Mouse (Mus musculus) MEL-GATA-1-ER (cell line): ENCODE results near the gene Irf2bpl.

Source experiments
- DNase-seq: peaks from one replicate; pipeline ENCODE4 v3.0.0-alpha.2; 2012; ENCODE audit warnings: low read depth; ENCODE audit errors: extremely low read depth

Gene Irf2bpl

GRCm38 (mm10) chr12:86898448-86898847 lies 13.8 kb upstream of the Irf2bpl start:
- DNase-seq = no peak

- DNase-seq = no peak
Observed at GRCm38 (mm10) chr12:86897769-86898273, 13.2 kb upstream of the Irf2bpl start.

GRCm38 (mm10) chr12:86896921-86897512 lies 12.4 kb upstream of the Irf2bpl start:
- no peak for DNase-seq

- no peak for DNase-seq
Observed at GRCm38 (mm10) chr12:86896441-86896890, 11.9 kb upstream of the Irf2bpl start.

DNA sequence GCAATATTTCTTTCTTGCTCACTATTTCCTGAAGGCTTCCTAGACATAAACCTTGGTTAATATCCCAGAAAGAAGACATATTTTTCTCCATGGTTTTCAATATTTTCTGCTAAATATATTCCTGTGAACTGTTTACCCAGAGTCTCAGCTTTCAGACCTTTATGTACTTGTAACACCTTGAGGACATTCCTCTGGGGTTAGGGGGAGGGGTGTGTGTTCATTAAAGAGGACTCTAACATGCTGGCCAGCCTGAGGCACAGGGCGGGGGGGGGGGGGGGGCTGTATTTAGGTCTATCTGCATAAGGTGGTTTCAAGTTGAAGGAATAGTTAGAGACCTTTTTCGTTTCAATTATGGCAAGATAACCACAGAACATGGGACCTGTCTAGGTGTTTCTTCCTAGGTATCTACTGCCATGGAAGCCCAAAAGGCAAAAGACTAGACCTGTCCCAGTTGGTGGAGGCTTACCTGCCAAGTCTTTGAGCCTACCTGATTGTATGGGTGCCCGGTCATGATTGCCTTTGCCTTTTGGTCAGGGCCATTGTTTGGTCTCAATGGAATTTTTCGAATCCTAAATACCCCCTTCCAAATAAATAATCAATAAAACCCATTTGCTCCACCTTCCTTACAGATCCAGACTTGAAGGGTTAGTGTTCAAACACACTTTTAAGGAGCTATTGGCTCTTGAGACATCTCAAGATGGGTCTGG lies 11.3 kb upstream of the Irf2bpl start:
- DNase-seq = no peak

GRCm38 (mm10) chr12:86894841-86895428 lies 10.3 kb upstream of the Irf2bpl start:
- DNase-seq = no peak

GRCm38 (mm10) chr12:86894184-86894839 lies 9.7 kb upstream of the Irf2bpl start:
- DNase-seq = peak; percentile 100

DNA sequence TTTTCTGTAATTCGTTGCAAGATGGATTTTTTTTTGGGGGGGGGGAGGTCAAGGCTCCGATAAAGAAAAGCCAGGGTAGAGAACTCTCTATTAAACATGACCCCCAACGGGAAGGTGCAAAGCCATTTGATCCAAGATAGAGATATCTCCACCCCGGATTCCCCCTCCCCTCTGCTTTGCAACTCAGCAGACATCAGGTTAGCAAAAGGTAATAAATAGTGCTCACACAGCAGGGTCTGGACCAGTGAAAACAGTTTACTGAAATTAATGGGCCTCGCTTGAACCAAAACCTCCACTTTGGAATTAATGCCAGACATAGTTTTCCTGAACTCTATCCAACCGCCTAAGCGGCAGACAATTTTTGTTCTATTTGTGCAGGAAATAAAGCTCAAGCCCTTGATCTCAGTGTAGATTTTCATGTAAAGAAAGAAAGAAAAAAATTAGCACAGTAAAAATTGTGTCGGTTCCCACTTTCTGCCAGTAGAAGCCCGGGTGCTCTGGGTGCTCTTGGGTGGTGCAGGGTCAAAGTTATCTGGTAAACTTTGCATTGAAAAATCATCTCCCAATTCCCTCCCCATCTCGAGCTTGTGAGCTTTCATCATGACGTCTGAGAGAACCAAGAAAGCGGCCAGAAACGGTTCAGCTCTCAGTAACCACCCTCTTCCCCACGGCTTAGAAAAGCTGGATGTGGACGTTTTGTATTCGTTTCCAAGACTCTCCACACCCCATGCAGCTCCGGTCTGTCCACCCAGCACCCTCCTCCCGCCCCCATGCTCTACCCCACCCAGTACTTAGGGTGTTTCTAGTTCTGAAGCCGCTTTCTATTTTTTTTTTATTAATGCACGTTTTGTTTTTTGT lies 9.0 kb upstream of the Irf2bpl start:
- no peak for DNase-seq

DNA sequence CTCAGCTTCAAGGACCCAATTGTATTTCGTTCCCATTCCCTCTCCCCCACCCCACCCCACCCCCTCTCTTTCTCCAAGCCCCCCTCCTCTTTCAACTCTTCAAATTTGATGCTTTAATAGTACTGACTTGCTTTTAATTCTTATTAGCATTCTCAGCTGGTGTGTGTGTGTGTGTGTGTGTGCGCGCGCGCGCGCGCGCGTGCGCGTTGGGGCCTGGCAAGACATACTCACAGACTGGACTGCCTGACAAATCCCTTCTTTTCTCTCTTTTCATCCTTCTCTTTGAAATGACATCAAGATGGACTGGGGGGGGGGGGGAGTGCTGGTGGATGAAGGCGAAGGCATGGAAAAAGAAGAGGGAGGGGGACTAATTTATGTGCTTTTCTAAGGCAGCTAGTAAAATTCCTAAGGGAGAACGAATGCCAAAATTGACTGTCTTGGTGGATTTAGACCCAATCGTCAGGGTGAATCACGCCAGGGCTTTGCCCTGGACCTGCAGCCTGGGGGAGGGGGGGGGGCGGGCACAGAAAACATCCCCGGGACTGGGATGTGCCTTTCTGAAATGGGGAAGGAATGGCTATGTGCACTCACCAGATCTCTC lies 8.2 kb upstream of the Irf2bpl start:
- DNase-seq = no peak

- DNase-seq = peak; percentile 88
Observed at GRCm38 (mm10) chr12:86891786-86892702, 7.4 kb upstream of the Irf2bpl start.

DNA sequence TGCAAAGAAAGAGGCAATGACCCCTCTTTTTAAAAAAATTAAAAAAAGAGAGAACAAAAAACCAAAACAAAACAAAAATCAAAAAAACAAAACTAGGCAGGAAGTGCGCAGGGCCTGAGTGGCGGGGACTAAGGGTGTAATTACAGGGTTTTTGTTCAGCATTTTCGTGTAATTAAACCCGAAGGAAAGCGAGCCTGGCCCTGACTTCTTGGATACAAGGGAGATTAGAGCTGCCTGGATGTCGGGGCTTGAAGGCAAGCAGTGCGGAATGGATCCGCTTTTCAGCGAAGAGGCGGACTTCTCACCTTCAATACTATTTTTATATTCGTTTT lies 6.8 kb upstream of the Irf2bpl start:
- no peak for DNase-seq

- no peak for DNase-seq
Observed at GRCm38 (mm10) chr12:86890796-86891301, 6.3 kb upstream of the Irf2bpl start.

- DNase-seq = no peak
Observed at GRCm38 (mm10) chr12:86890091-86890720, 5.6 kb upstream of the Irf2bpl start.

DNA sequence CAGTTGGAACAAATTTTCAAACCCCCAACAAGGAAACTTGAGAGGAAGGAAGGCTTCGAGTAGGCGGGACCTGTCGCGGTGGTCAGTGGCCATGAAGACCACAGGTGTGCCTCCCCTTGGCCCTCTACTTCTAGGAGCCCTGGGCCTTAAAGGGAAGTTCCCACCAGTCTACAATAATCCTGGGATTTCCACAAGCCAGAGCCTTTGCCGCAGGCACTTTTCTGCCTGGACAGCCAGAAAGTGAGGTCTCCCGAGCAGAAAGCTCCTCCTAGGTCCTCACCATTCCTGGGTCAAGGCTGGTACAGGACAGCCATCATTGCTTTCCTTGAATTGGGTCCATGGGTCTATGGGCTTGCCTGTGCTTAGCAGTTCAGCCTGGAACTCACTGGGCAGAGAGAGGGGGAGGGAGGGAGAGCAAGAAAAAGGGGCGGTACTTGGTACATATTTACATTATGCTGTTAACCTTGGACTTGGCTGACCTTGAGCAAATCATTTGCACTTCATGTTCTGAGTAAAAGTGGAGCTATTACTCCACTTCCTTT lies 4.6 kb upstream of the Irf2bpl start:
- no peak for DNase-seq

- DNase-seq = no peak
Observed at GRCm38 (mm10) chr12:86888130-86889069, 3.8 kb upstream of the Irf2bpl start.

GRCm38 (mm10) chr12:86887381-86888129 lies 3.0 kb upstream of the Irf2bpl start:
- no peak for DNase-seq

DNA sequence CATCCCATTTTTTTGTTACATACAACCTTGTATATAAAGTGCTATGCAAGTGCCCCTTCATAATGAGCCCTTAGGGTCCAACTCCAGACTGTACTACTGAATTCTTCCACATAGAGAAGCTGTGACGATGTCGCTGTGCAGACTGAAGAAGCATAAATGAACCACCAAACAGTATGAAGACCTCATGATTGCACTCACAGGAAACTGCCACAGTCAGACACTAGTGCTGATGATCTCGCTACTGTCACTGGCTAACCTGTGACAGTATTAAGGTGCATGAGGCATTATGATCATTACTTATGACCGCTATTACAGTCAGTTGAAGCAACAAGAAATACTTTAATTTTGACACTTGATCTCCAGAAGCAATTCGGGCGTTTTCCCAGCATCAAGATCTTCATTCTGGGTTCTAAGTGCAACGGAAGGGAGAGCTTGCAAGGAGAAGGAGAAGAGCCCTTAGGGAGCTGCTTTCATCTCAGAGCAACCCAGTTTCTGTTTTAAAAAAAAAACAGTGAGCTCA lies 1.9 kb upstream of the Irf2bpl start:
- DNase-seq = no peak
